Mouse (Mus musculus) inflammation-experienced regulatory T-cells, adult 6 months (primary cell): ENCODE data around the gene Dst. TPM values are rescaled to one million over a fixed set of nuclear protein-coding genes. Genes with fewer than 3 reads are reported as not detected.

Experiments used
- ATAC-seq: one replicate; pipeline ENCODE4 v1.8.0; 2017
- polyA plus RNA-seq, 3 experiments: library from polyadenylated mRNA; unstranded; fragments of 100-300 nt; shearing (Covaris generic); gene quantifications; one replicate each; pipeline ENCODE4 v1.2.1; 2017

Gene Dst
- polyA plus RNA-seq, 3 experiments from 2014 or later = 18.1 to 31.7 (median 20.6) TPM

- ATAC-seq = no peak
These were observed 122.5 kb downstream of the Dst start for GRCm38 (mm10) chr1:34030330-34031021.

- no peak for ATAC-seq
These were observed 125.0 kb downstream of the Dst start for GRCm38 (mm10) chr1:34033052-34033451.

- no peak for ATAC-seq
These were observed 125.5 kb downstream of the Dst start for GRCm38 (mm10) chr1:34033478-34033877.

GRCm38 (mm10) chr1:34033958-34034357 is 125.9 kb downstream of the Dst start:
- ATAC-seq = no peak

GRCm38 (mm10) chr1:34036111-34036510 is 128.1 kb downstream of the Dst start:
- no peak for ATAC-seq

- no peak for ATAC-seq
These were observed 130.5 kb downstream of the Dst start for GRCm38 (mm10) chr1:34038571-34038970.

- ATAC-seq = no peak
These were observed 132.0 kb downstream of the Dst start for GRCm38 (mm10) chr1:34040049-34040448.

- no peak for ATAC-seq
These were observed 133.1 kb downstream of the Dst start for GRCm38 (mm10) chr1:34040901-34041721.

GRCm38 (mm10) chr1:34042299-34042698 is 134.3 kb downstream of the Dst start:
- ATAC-seq = no peak

- no peak for ATAC-seq
These were observed 135.3 kb downstream of the Dst start for GRCm38 (mm10) chr1:34043327-34043726.

GRCm38 (mm10) chr1:34043836-34044550 is 136.0 kb downstream of the Dst start:
- ATAC-seq = no peak

GRCm38 (mm10) chr1:34044675-34045074 is 136.7 kb downstream of the Dst start:
- ATAC-seq = no peak

- ATAC-seq = no peak
These were observed 139.3 kb downstream of the Dst start for GRCm38 (mm10) chr1:34047285-34047684.

GRCm38 (mm10) chr1:34051251-34051650 is 143.2 kb downstream of the Dst start:
- no peak for ATAC-seq

- ATAC-seq = no peak
These were observed 144.4 kb downstream of the Dst start for GRCm38 (mm10) chr1:34052422-34052821.

- no peak for ATAC-seq
These were observed 146.9 kb downstream of the Dst start for GRCm38 (mm10) chr1:34054970-34055369.

- no peak for ATAC-seq
These were observed 148.6 kb downstream of the Dst start for GRCm38 (mm10) chr1:34056658-34057057.

- ATAC-seq = no peak
These were observed 151.2 kb downstream of the Dst start for GRCm38 (mm10) chr1:34059231-34059630.

GRCm38 (mm10) chr1:34060446-34060845 is 152.4 kb downstream of the Dst start:
- ATAC-seq = no peak

- ATAC-seq = peak; percentile 82
These were observed 153.1 kb downstream of the Dst start for GRCm38 (mm10) chr1:34061078-34061477.

GRCm38 (mm10) chr1:34061860-34062259 is 153.8 kb downstream of the Dst start:
- ATAC-seq = no peak

- ATAC-seq = no peak
These were observed 155.9 kb downstream of the Dst start for GRCm38 (mm10) chr1:34063943-34064342.

- no peak for ATAC-seq
These were observed 157.6 kb downstream of the Dst start for GRCm38 (mm10) chr1:34065551-34066048.
